Mouse (Mus musculus) kidney, adult 2 months (tissue): Measurements from ENCODE around the gene Acap2.

ENCODE experiments used
- CTCF ChIP-seq: fragments of 200-500 bp; conservative IDR thresholded peaks from 2 replicates; pipeline ENCODE4 v1.5.1; 2011; ENCODE audit warnings: low read depth, mild to moderate bottlenecking, control low read depth, low read length, moderate library complexity, mixed read lengths; ENCODE audit not compliant: insufficient read depth, insufficient read length
- POLR2A ChIP-seq: fragments of 200-500 bp; IDR thresholded peaks from one replicate; pipeline ENCODE4 v1.6.1; 2011; ENCODE audit warnings: low read depth, low read length, control low read depth

- no peak for TF ChIP-seq CTCF
- no peak for TF ChIP-seq POLR2A
These were observed 155.8 kb downstream of the Acap2 start for GRCm38 (mm10) chr16:31045211-31045610.
